Mouse (Mus musculus): ENCODE measurements around the gene Vmn2r29. TPM values are rescaled to one million over a fixed set of nuclear protein-coding genes. Genes with fewer than 3 reads are reported as not detected.

Vmn2r29 gene
- polyA plus RNA-seq, 1 experiment from 2014 or later, result 0.11 TPM

DNA sequence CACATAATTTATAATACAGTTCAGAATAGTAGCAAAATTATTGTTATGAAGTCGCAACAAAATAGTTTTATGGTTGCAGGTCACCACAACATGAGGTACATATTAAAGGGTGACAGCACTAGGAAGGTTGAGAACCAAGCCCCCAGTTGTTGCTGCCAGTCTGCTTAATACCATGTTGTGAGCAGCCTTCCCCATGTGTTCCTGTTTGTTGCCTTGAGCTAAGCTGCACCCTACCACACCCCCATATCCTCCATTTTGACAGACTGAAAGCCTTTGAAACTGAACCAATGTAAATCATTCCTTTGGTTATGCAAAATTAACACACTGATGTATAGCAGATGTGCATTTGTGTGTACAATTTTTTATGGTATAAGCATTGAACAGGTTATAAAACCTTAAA lies 61.2 kb downstream of the Vmn2r29 start:
- Histone ChIP-seq H3K4me3 (ENCODE audit: low read depth, low read length) (no peak overlapping the region), H3K36me3 (ENCODE audit: control insufficient read depth, insufficient read depth, low read length) (no peaks in the 10 kb centered on the region), H3K4me2 (replicated peaks; ENCODE audit: low read depth, low read length) (no peak overlapping the region), H3K9ac (ENCODE audit: low read depth, low read length) (no peak overlapping the region), H3K4me1 (replicated peaks; ENCODE audit: control insufficient read depth, insufficient read depth, low read length) (no peaks in the 10 kb centered on the region), H3K27ac (ENCODE audit: low read depth, low read length) (no peak overlapping the region), H3K9me3 (ENCODE audit: control insufficient read depth, low read length) (no peaks in the 10 kb centered on the region), H3K27me3 (ENCODE audit: control insufficient read depth, insufficient read depth, low read length) (no peaks in the 10 kb centered on the region)
- whole genome bisulfite sequencing, result 82% methylated on average over 1 of the region's 1 CpGs
- DNase-seq (ENCODE audit: low spot score) (no peak), ATAC-seq (ENCODE audit: low FRiP score) (no peak)

Other genes with a start within 250 kb of the Vmn2r29 start
- gene Zfp954, start 125.8 kb downstream of the Vmn2r29 start, polyA plus RNA-seq (2014; fragmentation: Nextera tagmentation; extraction: Ambion mirVana), result 18.1 and 19.9 TPM in 2 replicates
- gene Zfp773, start 110.6 kb downstream of the Vmn2r29 start, polyA plus RNA-seq (2014; fragmentation: Nextera tagmentation; extraction: Ambion mirVana), result 7.6 and 9.6 TPM in 2 replicates
- 3.4 and 4.4 TPM in 2 replicates for gene Zfp418, start 76.0 kb downstream of the Vmn2r29 start, polyA plus RNA-seq (2014; fragmentation: Nextera tagmentation; extraction: Ambion mirVana)
- 10.9 TPM in 2 replicates for gene Zfp772, start 37.3 kb downstream of the Vmn2r29 start, polyA plus RNA-seq (2014; fragmentation: Nextera tagmentation; extraction: Ambion mirVana)
- 1.9 and 2.8 TPM in 2 replicates for gene Gm45844, start 31.0 kb upstream of the Vmn2r29 start, polyA plus RNA-seq (2014; fragmentation: Nextera tagmentation; extraction: Ambion mirVana)
- gene Clcn4, start 53.5 kb upstream of the Vmn2r29 start, polyA plus RNA-seq (2014; fragmentation: Nextera tagmentation; extraction: Ambion mirVana), result 63.2 and 72.0 TPM in 2 replicates
- not detected in 2 replicates for gene Vmn2r30, start 90.3 kb upstream of the Vmn2r29 start, polyA plus RNA-seq (2014; fragmentation: Nextera tagmentation; extraction: Ambion mirVana)
- not detected in 2 replicates for gene Gm45783, start 127.2 kb upstream of the Vmn2r29 start, polyA plus RNA-seq (2014; fragmentation: Nextera tagmentation; extraction: Ambion mirVana)
- not detected in 2 replicates for gene Vmn2r31, start 152.4 kb upstream of the Vmn2r29 start, polyA plus RNA-seq (2014; fragmentation: Nextera tagmentation; extraction: Ambion mirVana)
- not detected in 2 replicates for gene Vmn2r32, start 232.7 kb upstream of the Vmn2r29 start, polyA plus RNA-seq (2014; fragmentation: Nextera tagmentation; extraction: Ambion mirVana)